In genomic region chr11:87086290-87086984, GRCm38 (mm10) we compare ENCODE assay signal across 8 mouse cellular contexts. TPM values are rescaled to one million over a fixed set of nuclear protein-coding genes. Genes with fewer than 3 reads are reported as not detected.
DNase-seq lines count a peak whose midpoint lies in the region; ATAC-seq lines count a peak whose summit lies in the region.

Smg8 (minus strand) TSS chr11:87086774.

- H3K9ac ChIP-seq in embryonic facial prominence, embryonic 11.5 days (replicated peaks; ENCODE audit: low read length) = peak within 1 kb of the TSS; percentile 69
- peak within 1 kb of the TSS; percentile 88 for H3K9ac ChIP-seq in midbrain, embryonic 12.5 days (replicated peaks)

- no peaks in the 10 kb centered on the region; the same call in none of the 2 replicates for H3K4me1 ChIP-seq in embryonic facial prominence, embryonic 11.5 days (ENCODE audit: control insufficient read depth, insufficient read depth, low read length)
- peaks cover 28% of the 10 kb centered on the region for H3K4me1 ChIP-seq in limb, embryonic 10.5 days
- peaks cover 28% of the 10 kb centered on the region for H3K4me1 ChIP-seq in midbrain, embryonic 12.5 days

- peak within 1 kb of the TSS; percentile 68 for H3K4me2 ChIP-seq in embryonic facial prominence, embryonic 11.5 days (ENCODE audit: low read depth, low read length)
- peak within 1 kb of the TSS; percentile 74 for H3K4me2 ChIP-seq in midbrain, embryonic 12.5 days (replicated peaks)

- 0 out of 2 replicates have a peak within 1 kb of the TSS, but pooled peaks have one; percentile 2 for H3K27ac ChIP-seq in embryonic facial prominence, embryonic 11.5 days (replicated peaks; ENCODE audit: low read depth, low read length)
- peak within 1 kb of the TSS; percentile 89 for H3K27ac ChIP-seq in limb, embryonic 10.5 days
- H3K27ac ChIP-seq in midbrain, embryonic 12.5 days (replicated peaks) = peak within 1 kb of the TSS; percentile 60

- no peaks in the 10 kb centered on the region for H3K27me3 ChIP-seq in embryonic facial prominence, embryonic 11.5 days (ENCODE audit: control insufficient read depth, insufficient read depth, low read length)
- H3K27me3 ChIP-seq in limb, embryonic 10.5 days (ENCODE audit: low read depth, poor library complexity, severe bottlenecking) = no peaks in the 10 kb centered on the region
- no peaks in the 10 kb centered on the region for H3K27me3 ChIP-seq in midbrain, embryonic 12.5 days

- under 1% methylated on average over 42 of the region's 43 CpGs for WGBS in embryonic facial prominence, embryonic 11.5 days
- WGBS in limb, embryonic 10.5 days = 1% methylated on average over 43 of the region's 43 CpGs
- 1% methylated on average over 43 of the region's 43 CpGs for WGBS in midbrain, embryonic 12.5 days

- peak; percentile 88 for ATAC-seq in embryonic facial prominence, embryonic 11.5 days (replicated peaks; ENCODE audit: insufficient number of reproducible peaks, low FRiP score, low TSS enrichment, low read depth)
- ATAC-seq in granulocyte monocyte progenitor cell, adult 5-6 weeks (replicated peaks; ENCODE audit: poor library complexity, severe bottlenecking) = peak; percentile 100
- ATAC-seq in midbrain, embryonic 12.5 days (ENCODE audit: low FRiP score, low read depth) = peak; percentile 56; the same call in 1 of the 2 replicates

- peak; percentile 79 for DNase-seq in 3134 (ENCODE audit: extremely low read depth, insufficient read length, low spot score)
- peak; percentile 79 for DNase-seq in adrenal gland, postnatal 25 days
- DNase-seq in embryonic facial prominence, embryonic 11.5 days (ENCODE audit: low spot score) = peak; percentile 89
- DNase-seq in kidney, adult 11 months = peak; percentile 69
- DNase-seq in limb, embryonic 10.5 days (ENCODE audit: low spot score) = peak; percentile 84
- peak; percentile 78 for DNase-seq in skeletal muscle tissue, adult 2 months (ENCODE audit: low read depth, low spot score)

- H3K4me3 ChIP-seq in embryonic facial prominence, embryonic 11.5 days (ENCODE audit: low read depth, low read length) = peak within 1 kb of the TSS; percentile 64
- H3K4me3 ChIP-seq in limb, embryonic 10.5 days = peak within 1 kb of the TSS; percentile 95
- H3K4me3 ChIP-seq in midbrain, embryonic 12.5 days = peak within 1 kb of the TSS; percentile 95

- H3K36me3 ChIP-seq in embryonic facial prominence, embryonic 11.5 days (replicated peaks; ENCODE audit: control insufficient read depth, insufficient read depth, low read depth, low read length) = peaks cover 3% of the 10 kb centered on the region; the same call in 1 of the 2 replicates
- H3K36me3 ChIP-seq in limb, embryonic 10.5 days = peaks cover 70% of the 10 kb centered on the region
- H3K36me3 ChIP-seq in midbrain, embryonic 12.5 days = peaks cover 49% of the 10 kb centered on the region

- H3K9me3 ChIP-seq in embryonic facial prominence, embryonic 11.5 days (replicated peaks; ENCODE audit: control insufficient read depth, low read length) = no peaks in the 10 kb centered on the region
- H3K9me3 ChIP-seq in limb, embryonic 10.5 days (replicated peaks) = no peaks in the 10 kb centered on the region
- no peaks in the 10 kb centered on the region for H3K9me3 ChIP-seq in midbrain, embryonic 12.5 days

RNA-seq across cellular contexts. Expression of gene Smg8, which starts in this region (rescaled TPM):
- 16.2 and 19.6 TPM in 2 replicates for total RNA-seq in adrenal gland, postnatal 25 days (2021)
- polyA plus RNA-seq in embryonic facial prominence, embryonic 11.5 days (2014; fragmentation: Nextera tagmentation; extraction: Ambion mirVana) = 30.8 and 36.5 TPM in 2 replicates
- 17.5 and 19.5 TPM in 2 replicates for total RNA-seq in granulocyte monocyte progenitor cell, adult 5-6 weeks (2014; fragmentation: Nextera tagmentation)
- total RNA-seq in granulocyte monocyte progenitor cell, adult 5-6 weeks (2017) = 22.3 and 34.6 TPM in 2 replicates
- polyA plus RNA-seq in limb, embryonic 10.5 days (2016; fragmentation: Nextera tagmentation; extraction: Ambion mirVana) = 28.0 and 31.8 TPM in 2 replicates
- polyA plus RNA-seq in midbrain, embryonic 12.5 days (2016; fragmentation: Nextera tagmentation; extraction: Ambion mirVana) = 26.4 and 29.3 TPM in 2 replicates

Comparison
In these comparisons a context has a peak if more than half of its experiments do, and no peak if none do; other contexts are left out.
1. Peak in every context shown above with its lines: DNase-seq, ATAC-seq, H3K4me3 ChIP-seq and H3K27ac ChIP-seq.
2. H3K27ac ChIP-seq: peak in every context shown above with its lines; median percentile 89 in limb, embryonic 10.5 days; 60 in midbrain, embryonic 12.5 days; 2 in embryonic facial prominence, embryonic 11.5 days.